Mouse (Mus musculus) adrenal gland, postnatal 10 days (tissue): ENCODE results near the gene Oprm1. TPM values are rescaled to one million over a fixed set of nuclear protein-coding genes. Genes with fewer than 3 reads are reported as not detected.

Experiments
- total RNA-seq, 2 experiments: library from RNA; stranded (reverse); gene quantifications; 2 replicates each; pipeline ENCODE4 v1.2.3; 2021

Gene Oprm1
- total RNA-seq, 2 experiments from 2014 or later: 0.39 to 0.97 TPM

Other genes starting within 250 kb of the Oprm1 start
- not detected for gene Gm10945, start 3.3 kb downstream of the Oprm1 start, total RNA-seq